Mouse (Mus musculus): ENCODE measurements around the gene Arid2. TPM values are rescaled to one million over a fixed set of nuclear protein-coding genes. Genes with fewer than 3 reads are reported as not detected.

Gene Arid2
- polyA plus RNA-seq, 1 experiment from 2014 or later, result 9.4 TPM

DNA sequence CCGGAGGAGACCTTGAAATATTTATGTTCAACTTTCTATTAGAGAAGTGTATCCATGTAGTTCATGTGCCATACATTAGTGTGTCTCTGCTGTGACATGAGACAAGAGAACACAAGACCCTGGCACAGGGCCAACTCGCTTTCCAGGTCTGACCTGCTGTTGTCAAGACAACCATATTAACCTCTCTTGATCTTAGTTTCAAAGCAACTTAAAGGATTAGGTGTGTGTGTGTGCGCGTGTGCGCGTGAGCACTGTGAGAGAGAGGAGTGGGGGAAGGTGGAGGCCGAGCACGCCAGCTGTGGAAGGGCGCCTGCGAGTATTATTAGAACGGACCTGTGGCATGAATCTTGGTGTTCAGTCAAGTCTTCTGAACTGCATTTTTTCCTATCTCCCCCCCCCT is 15.0 kb upstream of the Arid2 start:
- ATAC-seq, result no peak
- Histone ChIP-seq H3K27me3 (replicated peaks; ENCODE audit: control insufficient read depth, insufficient read depth, low read length) (no peaks in the 10 kb centered on the region), H3K9ac (ENCODE audit: low read depth, low read length) (no peak overlapping the region), H3K4me1 (replicated peaks; ENCODE audit: control insufficient read depth, insufficient read depth, low read length) (no peaks in the 10 kb centered on the region), H3K4me3 (ENCODE audit: low read depth, low read length) (no peak overlapping the region), H3K36me3 (ENCODE audit: control insufficient read depth, insufficient read depth) (peaks cover 7% of the 10 kb centered on the region), H3K27ac (ENCODE audit: low read depth, low read length) (no peak overlapping the region), H3K4me2 (replicated peaks; ENCODE audit: low read depth) (no peak overlapping the region), H3K9me3 (ENCODE audit: control insufficient read depth) (0 out of 2 replicates have a peak, but pooled peaks cover under 1% of the 10 kb centered on the region)
- 77% methylated on average over 11 of the region's 11 CpGs for WGBS
- TF ChIP-seq CTCF (IDR thresholded peaks at IDR 0.05; ENCODE audit: low read depth), result no peak

- ATAC-seq, result no peak
- peaks cover 4% of the 10 kb centered on the region; the same call in 1 of the 2 replicates for H3K4me1 ChIP-seq (replicated peaks; ENCODE audit: control insufficient read depth, insufficient read depth, low read length)
- peaks cover 17% of the 10 kb centered on the region for H3K36me3 ChIP-seq (ENCODE audit: control insufficient read depth, insufficient read depth)
- TF ChIP-seq CTCF (IDR thresholded peaks at IDR 0.05; ENCODE audit: low read depth), result no peak
- 83% methylated on average over 2 of the region's 2 CpGs for WGBS
- H3K9ac ChIP-seq (ENCODE audit: low read depth, low read length), result no peak overlapping the region
- H3K27me3 ChIP-seq (replicated peaks; ENCODE audit: control insufficient read depth, insufficient read depth, low read length), result no peaks in the 10 kb centered on the region
- H3K4me2 ChIP-seq (replicated peaks; ENCODE audit: low read depth), result no peak overlapping the region
- no peaks in the 10 kb centered on the region for H3K9me3 ChIP-seq (ENCODE audit: control insufficient read depth)
- no peak overlapping the region for H3K4me3 ChIP-seq (ENCODE audit: low read depth, low read length)
- no peak overlapping the region for H3K27ac ChIP-seq (ENCODE audit: low read depth, low read length)
Observed at GRCm38 (mm10) chr15:96274341-96274740, 13.0 kb upstream of the Arid2 start.

GRCm38 (mm10) chr15:96275198-96275597 is 12.1 kb upstream of the Arid2 start:
- no peak for ATAC-seq
- Histone ChIP-seq H3K9me3 (ENCODE audit: control insufficient read depth) (no peaks in the 10 kb centered on the region), H3K4me1 (replicated peaks; ENCODE audit: control insufficient read depth, insufficient read depth, low read length) (peaks cover 4% of the 10 kb centered on the region; the same call in 1 of the 2 replicates), H3K27me3 (replicated peaks; ENCODE audit: control insufficient read depth, insufficient read depth, low read length) (no peaks in the 10 kb centered on the region), H3K9ac (ENCODE audit: low read depth, low read length) (no peak overlapping the region), H3K4me3 (ENCODE audit: low read depth, low read length) (no peak overlapping the region), H3K36me3 (ENCODE audit: control insufficient read depth, insufficient read depth) (peaks cover 25% of the 10 kb centered on the region), H3K4me2 (replicated peaks; ENCODE audit: low read depth) (no peak overlapping the region), H3K27ac (ENCODE audit: low read depth, low read length) (no peak overlapping the region)
- WGBS, result 89% methylated on average over 2 of the region's 2 CpGs
- no peak for TF ChIP-seq CTCF (IDR thresholded peaks at IDR 0.05; ENCODE audit: low read depth)

GRCm38 (mm10) chr15:96275810-96276493 is 11.4 kb upstream of the Arid2 start:
- Histone ChIP-seq H3K4me2 (replicated peaks; ENCODE audit: low read depth) (no peak overlapping the region), H3K27ac (ENCODE audit: low read depth, low read length) (no peak overlapping the region), H3K9me3 (ENCODE audit: control insufficient read depth) (no peaks in the 10 kb centered on the region), H3K36me3 (ENCODE audit: control insufficient read depth, insufficient read depth) (peaks cover 25% of the 10 kb centered on the region), H3K9ac (ENCODE audit: low read depth, low read length) (no peak overlapping the region), H3K4me1 (replicated peaks; ENCODE audit: control insufficient read depth, insufficient read depth, low read length) (peaks cover 5% of the 10 kb centered on the region; the same call in 1 of the 2 replicates), H3K4me3 (ENCODE audit: low read depth, low read length) (no peak overlapping the region), H3K27me3 (replicated peaks; ENCODE audit: control insufficient read depth, insufficient read depth, low read length) (no peaks in the 10 kb centered on the region)
- ATAC-seq, result no peak
- TF ChIP-seq CTCF (IDR thresholded peaks at IDR 0.05; ENCODE audit: low read depth), result no peak
- 82% methylated on average over 9 of the region's 9 CpGs for WGBS

DNA sequence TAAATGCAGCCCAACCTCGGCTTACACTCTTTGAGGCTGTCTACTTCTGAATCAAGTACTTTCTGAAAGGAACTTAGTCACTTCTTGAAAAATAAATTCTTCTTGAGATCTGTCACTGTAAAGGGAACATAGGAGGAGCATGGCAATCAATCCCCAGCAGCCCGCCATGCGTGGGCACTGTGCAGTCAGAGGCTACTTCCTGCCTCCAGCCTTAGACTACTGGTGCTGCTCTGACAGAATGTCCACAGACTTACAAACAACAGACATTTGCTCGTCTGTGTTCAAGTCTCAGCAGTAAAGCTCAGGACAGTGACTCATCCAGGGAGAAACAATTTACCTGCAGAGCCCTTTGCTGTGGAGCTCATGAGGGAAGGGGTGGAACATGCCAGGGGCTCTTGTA is 10.3 kb upstream of the Arid2 start:
- no peak overlapping the region for H3K4me2 ChIP-seq (replicated peaks; ENCODE audit: low read depth)
- H3K27ac ChIP-seq (ENCODE audit: low read depth, low read length), result no peak overlapping the region
- 69% methylated on average over 4 of the region's 4 CpGs for WGBS
- H3K4me3 ChIP-seq (ENCODE audit: low read depth, low read length), result no peak overlapping the region
- H3K27me3 ChIP-seq (replicated peaks; ENCODE audit: control insufficient read depth, insufficient read depth, low read length), result no peaks in the 10 kb centered on the region
- no peaks in the 10 kb centered on the region for H3K9me3 ChIP-seq (ENCODE audit: control insufficient read depth)
- H3K4me1 ChIP-seq (replicated peaks; ENCODE audit: control insufficient read depth, insufficient read depth, low read length), result peaks cover 9% of the 10 kb centered on the region; the same call in 1 of the 2 replicates
- ATAC-seq, result no peak
- peaks cover 25% of the 10 kb centered on the region for H3K36me3 ChIP-seq (ENCODE audit: control insufficient read depth, insufficient read depth)
- TF ChIP-seq CTCF (IDR thresholded peaks at IDR 0.05; ENCODE audit: low read depth), result no peak
- no peak overlapping the region for H3K9ac ChIP-seq (ENCODE audit: low read depth, low read length)

DNA sequence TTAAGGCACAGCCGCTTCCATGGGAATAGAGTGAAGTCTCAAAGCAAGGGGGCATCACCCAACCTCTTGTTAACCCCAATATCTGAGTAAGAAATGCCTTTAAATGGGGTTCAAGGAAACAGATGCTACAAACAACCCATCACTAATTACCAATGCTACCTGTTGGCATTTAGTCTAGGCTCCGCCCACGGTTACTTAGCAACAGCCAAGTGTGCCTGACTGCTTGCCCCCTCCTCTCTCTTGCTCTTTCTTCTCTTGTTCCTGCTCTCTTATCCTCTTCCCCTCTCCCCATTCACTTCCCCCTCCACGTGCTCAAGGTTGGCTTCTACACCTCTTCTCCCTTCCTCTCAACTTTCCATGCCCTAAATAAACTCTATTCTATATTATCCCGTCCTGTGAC is 6.1 kb upstream of the Arid2 start:
- ATAC-seq, result no peak
- Histone ChIP-seq H3K36me3 (ENCODE audit: control insufficient read depth, insufficient read depth) (peaks cover 25% of the 10 kb centered on the region), H3K27ac (ENCODE audit: low read depth, low read length) (no peak overlapping the region), H3K9ac (ENCODE audit: low read depth, low read length) (no peak overlapping the region), H3K4me1 (replicated peaks; ENCODE audit: control insufficient read depth, insufficient read depth, low read length) (peaks cover 9% of the 10 kb centered on the region; the same call in 1 of the 2 replicates), H3K27me3 (replicated peaks; ENCODE audit: control insufficient read depth, insufficient read depth, low read length) (no peaks in the 10 kb centered on the region), H3K4me3 (ENCODE audit: low read depth, low read length) (no peak overlapping the region), H3K4me2 (replicated peaks; ENCODE audit: low read depth) (no peak overlapping the region), H3K9me3 (ENCODE audit: control insufficient read depth) (no peaks in the 10 kb centered on the region)
- TF ChIP-seq CTCF (IDR thresholded peaks at IDR 0.05; ENCODE audit: low read depth), result no peak
- WGBS, result 79% methylated on average over 5 of the region's 5 CpGs
